Mouse (Mus musculus): ENCODE measurements around the gene Prkaa2. TPM values are rescaled to one million over a fixed set of nuclear protein-coding genes. Genes with fewer than 3 reads are reported as not detected.

Prkaa2 gene
- polyA plus RNA-seq, 1 experiment = 11.8 TPM

- no peak for DNase-seq (ENCODE audit: low read depth)
- TF ChIP-seq CTCF (IDR thresholded peaks at IDR 0.05; ENCODE audit: borderline replicate concordance, extremely low read depth, insufficient read depth, insufficient read length) = no peak
- TF ChIP-seq POLR2A (IDR thresholded peaks at IDR 0.05; ENCODE audit: borderline replicate concordance, extremely low read depth, insufficient read depth, insufficient read length, poor library complexity, severe bottlenecking) = no peak
Observed at GRCm38 (mm10) chr4:105107943-105108640, 1.6 kb downstream of the Prkaa2 start.

GRCm38 (mm10) chr4:105104099-105104872 is 5.4 kb downstream of the Prkaa2 start:
- no peak for TF ChIP-seq POLR2A (IDR thresholded peaks at IDR 0.05; ENCODE audit: borderline replicate concordance, extremely low read depth, insufficient read depth, insufficient read length, poor library complexity, severe bottlenecking)
- no peak for TF ChIP-seq CTCF (IDR thresholded peaks at IDR 0.05; ENCODE audit: borderline replicate concordance, extremely low read depth, insufficient read depth, insufficient read length)
- DNase-seq (ENCODE audit: low read depth) = no peak

GRCm38 (mm10) chr4:105101337-105101688 is 8.4 kb downstream of the Prkaa2 start:
- no peak for TF ChIP-seq CTCF (IDR thresholded peaks at IDR 0.05; ENCODE audit: borderline replicate concordance, extremely low read depth, insufficient read depth, insufficient read length)
- TF ChIP-seq POLR2A (IDR thresholded peaks at IDR 0.05; ENCODE audit: borderline replicate concordance, extremely low read depth, insufficient read depth, insufficient read length, poor library complexity, severe bottlenecking) = no peak
- DNase-seq (ENCODE audit: low read depth) = no peak

DNA sequence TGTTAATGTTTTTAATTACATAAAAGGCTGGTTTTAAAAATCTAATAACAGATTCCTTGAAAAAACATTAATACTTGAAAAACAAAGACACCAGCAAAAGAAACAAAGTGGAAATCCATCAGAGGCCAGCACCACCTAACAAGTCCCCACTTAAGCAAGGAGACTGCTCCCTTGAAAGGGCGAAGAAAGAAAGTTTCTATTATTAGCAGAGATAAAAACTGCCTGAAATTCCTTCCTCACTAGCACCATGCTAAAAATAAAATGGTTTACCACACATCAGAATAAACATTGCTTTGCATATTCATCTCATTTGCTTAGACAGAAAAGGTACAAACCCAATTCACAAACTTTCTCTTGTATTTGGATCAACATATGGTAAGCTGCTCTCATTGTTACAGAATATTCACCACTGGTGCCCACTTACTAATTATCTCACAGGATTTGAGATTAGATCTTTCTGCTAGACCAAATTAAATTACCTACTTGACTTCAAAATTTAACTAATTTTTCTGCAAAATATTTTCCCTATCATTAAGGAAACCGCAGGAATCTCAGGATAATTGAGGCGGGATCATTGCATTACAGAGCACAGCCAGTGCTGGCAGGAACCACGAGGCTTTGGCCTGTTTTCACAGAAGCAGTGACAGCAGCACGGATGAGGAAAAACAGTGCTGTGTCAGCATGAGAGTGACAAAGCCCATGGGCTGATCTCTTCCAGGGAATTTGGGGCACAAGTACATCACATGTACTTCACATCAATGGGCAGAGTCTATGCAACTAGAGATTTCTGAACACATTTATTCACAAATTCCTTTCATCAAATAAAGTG is 9.0 kb downstream of the Prkaa2 start:
- TF ChIP-seq CTCF (IDR thresholded peaks at IDR 0.05; ENCODE audit: borderline replicate concordance, extremely low read depth, insufficient read depth, insufficient read length) (no peak), POLR2A (IDR thresholded peaks at IDR 0.05; ENCODE audit: borderline replicate concordance, extremely low read depth, insufficient read depth, insufficient read length, poor library complexity, severe bottlenecking) (no peak)
- peak; percentile 74 for DNase-seq (ENCODE audit: low read depth)

GRCm38 (mm10) chr4:105098660-105099059 is 11.0 kb downstream of the Prkaa2 start:
- no peak for TF ChIP-seq CTCF (IDR thresholded peaks at IDR 0.05; ENCODE audit: borderline replicate concordance, extremely low read depth, insufficient read depth, insufficient read length)
- TF ChIP-seq POLR2A (IDR thresholded peaks at IDR 0.05; ENCODE audit: borderline replicate concordance, extremely low read depth, insufficient read depth, insufficient read length, poor library complexity, severe bottlenecking) = no peak
- no peak for DNase-seq (ENCODE audit: low read depth)

GRCm38 (mm10) chr4:105098158-105098557 is 11.5 kb downstream of the Prkaa2 start:
- TF ChIP-seq CTCF (IDR thresholded peaks at IDR 0.05; ENCODE audit: borderline replicate concordance, extremely low read depth, insufficient read depth, insufficient read length) (no peak), POLR2A (IDR thresholded peaks at IDR 0.05; ENCODE audit: borderline replicate concordance, extremely low read depth, insufficient read depth, insufficient read length, poor library complexity, severe bottlenecking) (no peak)
- DNase-seq (ENCODE audit: low read depth) = peak; percentile 41

DNA sequence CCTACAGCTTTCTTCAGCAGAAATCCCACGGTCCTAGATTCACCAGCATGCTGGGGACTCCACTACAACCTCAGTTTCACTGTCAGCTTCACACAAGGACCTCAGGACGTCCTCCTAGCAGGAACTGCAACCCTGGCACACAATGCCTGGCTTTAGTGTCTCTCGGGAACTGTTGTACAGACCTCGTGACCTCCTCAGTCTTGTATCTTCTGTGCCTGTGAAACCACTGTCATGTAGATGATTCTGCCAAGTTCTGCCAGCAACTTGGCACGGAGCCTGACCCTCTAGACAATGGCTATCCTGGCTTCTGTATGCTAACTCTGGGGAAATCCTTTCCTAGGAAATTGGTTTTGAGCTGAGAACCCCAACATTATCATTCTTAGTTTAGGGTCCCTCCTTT is 14.4 kb downstream of the Prkaa2 start:
- DNase-seq (ENCODE audit: low read depth) = peak; percentile 65
- TF ChIP-seq CTCF (IDR thresholded peaks at IDR 0.05; ENCODE audit: borderline replicate concordance, extremely low read depth, insufficient read depth, insufficient read length) = no peak
- no peak for TF ChIP-seq POLR2A (IDR thresholded peaks at IDR 0.05; ENCODE audit: borderline replicate concordance, extremely low read depth, insufficient read depth, insufficient read length, poor library complexity, severe bottlenecking)

GRCm38 (mm10) chr4:105093951-105094350 is 15.7 kb downstream of the Prkaa2 start:
- DNase-seq (ENCODE audit: low read depth) = peak; percentile 31
- TF ChIP-seq CTCF (IDR thresholded peaks at IDR 0.05; ENCODE audit: borderline replicate concordance, extremely low read depth, insufficient read depth, insufficient read length) (no peak), POLR2A (IDR thresholded peaks at IDR 0.05; ENCODE audit: borderline replicate concordance, extremely low read depth, insufficient read depth, insufficient read length, poor library complexity, severe bottlenecking) (no peak)

DNA sequence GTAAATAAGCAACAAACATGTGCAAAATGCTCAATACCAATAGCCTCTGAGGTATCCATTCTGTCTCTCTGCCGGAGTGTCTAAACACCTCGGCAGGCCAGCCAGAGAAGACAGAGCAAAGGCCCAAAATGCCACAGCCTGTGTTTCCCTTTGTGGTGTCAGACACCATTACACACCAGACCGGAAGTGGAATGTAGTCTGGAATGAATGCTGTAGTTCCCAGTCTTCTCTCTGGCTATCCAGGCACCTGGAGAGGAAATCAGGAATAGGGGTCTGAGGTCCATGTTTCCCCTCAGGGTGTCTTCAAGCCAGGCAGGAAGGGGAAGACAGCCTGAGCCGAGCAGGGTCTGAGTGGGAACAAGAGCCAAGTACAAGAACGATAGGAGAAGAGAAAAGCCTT is 19.3 kb downstream of the Prkaa2 start:
- TF ChIP-seq POLR2A (IDR thresholded peaks at IDR 0.05; ENCODE audit: borderline replicate concordance, extremely low read depth, insufficient read depth, insufficient read length, poor library complexity, severe bottlenecking) (no peak), CTCF (IDR thresholded peaks at IDR 0.05; ENCODE audit: borderline replicate concordance, extremely low read depth, insufficient read depth, insufficient read length) (no peak)
- no peak for DNase-seq (ENCODE audit: low read depth)

DNA sequence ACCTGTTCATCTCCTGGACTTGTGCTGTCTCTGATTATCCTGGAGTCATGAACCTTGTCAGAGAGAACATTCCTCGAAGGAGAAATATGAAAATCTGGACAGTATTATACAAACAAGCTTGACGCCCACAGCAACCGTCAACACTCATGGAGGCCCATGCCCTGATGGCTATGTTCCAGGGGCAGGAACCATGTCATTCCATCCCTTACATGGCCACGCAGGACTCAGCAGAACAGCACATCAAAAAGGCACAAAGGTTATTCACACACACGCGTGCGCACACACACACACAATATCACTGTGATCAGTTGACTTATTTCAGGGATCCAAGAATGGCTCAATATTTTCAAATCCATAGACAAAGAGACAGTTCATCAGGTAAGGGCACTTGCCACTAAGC is 20.3 kb downstream of the Prkaa2 start:
- DNase-seq (ENCODE audit: low read depth) = no peak
- TF ChIP-seq CTCF (IDR thresholded peaks at IDR 0.05; ENCODE audit: borderline replicate concordance, extremely low read depth, insufficient read depth, insufficient read length) (no peak), POLR2A (IDR thresholded peaks at IDR 0.05; ENCODE audit: borderline replicate concordance, extremely low read depth, insufficient read depth, insufficient read length, poor library complexity, severe bottlenecking) (no peak)

GRCm38 (mm10) chr4:105088671-105089070 is 21.0 kb downstream of the Prkaa2 start:
- no peak for DNase-seq (ENCODE audit: low read depth)
- TF ChIP-seq POLR2A (IDR thresholded peaks at IDR 0.05; ENCODE audit: borderline replicate concordance, extremely low read depth, insufficient read depth, insufficient read length, poor library complexity, severe bottlenecking) (no peak), CTCF (IDR thresholded peaks at IDR 0.05; ENCODE audit: borderline replicate concordance, extremely low read depth, insufficient read depth, insufficient read length) (no peak)

Measured in brain, embryonic 14.5 days (tissue).